Mouse (Mus musculus) cerebellum, adult 2 months (tissue): Measurements from ENCODE around the gene Iqce. TPM values are rescaled to one million over a fixed set of nuclear protein-coding genes. Genes with fewer than 3 reads are reported as not detected.

Experiments
- DNase-seq, 2 experiments: peaks; one replicate each; pipeline ENCODE4 v3.0.0; 2021
- H3K27ac ChIP-seq: fragments of 200-500 bp; 2 replicates; pipeline ENCODE4 v1.5.1; 2012; ENCODE audit warnings: low read length, control low read depth, inconsistent platforms; ENCODE audit not compliant: insufficient read depth
- H3K27me3 ChIP-seq: fragments of 200-500 bp; 2 replicates; pipeline ENCODE4 v1.6.1; 2012; ENCODE audit warnings: inconsistent platforms, mild to moderate bottlenecking, low read length, moderate library complexity; ENCODE audit not compliant: control insufficient read depth, insufficient read depth
- H3K4me1 ChIP-seq: fragments of 200-500 bp; 2 replicates; pipeline ENCODE4 v1.6.1; 2011; ENCODE audit warnings: low read length; ENCODE audit not compliant: control insufficient read depth, insufficient read depth
- H3K4me3 ChIP-seq: fragments of 200-500 bp; replicated peaks from 2 replicates; pipeline ENCODE3; 2011; ENCODE audit warnings: mild to moderate bottlenecking, low read depth, low read length, control low read depth; ENCODE audit not compliant: insufficient read depth
- CTCF ChIP-seq: fragments of 200-500 bp; IDR thresholded peaks from 2 replicates; pipeline ENCODE4 v1.5.1; 2011; ENCODE audit warnings: low read depth, mild to moderate bottlenecking, control low read depth, low read length, moderate library complexity, borderline replicate concordance; ENCODE audit not compliant: insufficient read depth
- POLR2A ChIP-seq: fragments of 200-500 bp; IDR thresholded peaks from 2 replicates; pipeline ENCODE4 v1.6.1; 2011; ENCODE audit warnings: low read length, control low read depth, borderline replicate concordance; ENCODE audit not compliant: insufficient read depth
- WGBS: fragments of 180-500 bp; shearing (Covaris S2); methylation state at CpG from one replicate; pipeline ENCODE4 v1.1.7; 2018; 5-methylcytosine and 5-hydroxymethylcytosine counted together
- polyA plus RNA-seq: library from polyadenylated mRNA; depleted of rRNA; stranded (reverse); fragments of >200 nt; gene quantifications from 2 replicates; pipeline ENCODE4 v1.2.3, GENCODE M21; 2012

Iqce gene
- polyA plus RNA-seq, 1 experiment: 33.7 TPM

- no peak overlapping the region for H3K4me3 ChIP-seq
- DNase-seq: no peak
- H3K27me3 ChIP-seq: no peaks in the 10 kb centered on the region
- 24% methylated on average over 13 of the region's 13 CpGs for WGBS
- no peak overlapping the region for H3K27ac ChIP-seq
- peaks cover 3% of the 10 kb centered on the region; the same call in 1 of the 2 replicates for H3K4me1 ChIP-seq
- TF ChIP-seq POLR2A (no peak), CTCF (no peak)
Observed at GRCm38 (mm10) chr5:140736166-140736565, 34.0 kb upstream of the Iqce start.

- no peak overlapping the region for H3K27ac ChIP-seq
- no peaks in the 10 kb centered on the region for H3K27me3 ChIP-seq
- H3K4me3 ChIP-seq: peak overlapping the region; percentile 34
- H3K4me1 ChIP-seq: peaks cover 3% of the 10 kb centered on the region; the same call in 1 of the 2 replicates
- WGBS: 4% methylated on average over 22 of the region's 22 CpGs
- no peak for DNase-seq
- TF ChIP-seq CTCF (no peak), POLR2A (no peak)
Observed at GRCm38 (mm10) chr5:140735297-140735696, 33.1 kb upstream of the Iqce start.

- Histone ChIP-seq H3K27ac (no peak overlapping the region), H3K4me3 (no peak overlapping the region), H3K27me3 (no peaks in the 10 kb centered on the region), H3K4me1 (peaks cover 3% of the 10 kb centered on the region; the same call in 1 of the 2 replicates)
- TF ChIP-seq POLR2A: no peak
- no peak for TF ChIP-seq CTCF
- 88% methylated on average over 3 of the region's 3 CpGs for WGBS
- no peak for DNase-seq
Observed at GRCm38 (mm10) chr5:140733336-140733735, 31.2 kb upstream of the Iqce start.

GRCm38 (mm10) chr5:140732195-140732594 is 30.0 kb upstream of the Iqce start:
- DNase-seq: no peak
- Histone ChIP-seq H3K27me3 (no peaks in the 10 kb centered on the region), H3K27ac (no peak overlapping the region), H3K4me3 (no peak overlapping the region), H3K4me1 (peaks cover 3% of the 10 kb centered on the region; the same call in 1 of the 2 replicates)
- no peak for TF ChIP-seq POLR2A
- peak; percentile 25; the same call in 1 of the 2 replicates for TF ChIP-seq CTCF
- 70% methylated on average over 4 of the region's 4 CpGs for WGBS

GRCm38 (mm10) chr5:140731040-140731797 is 29.0 kb upstream of the Iqce start:
- Histone ChIP-seq H3K27ac (no peak overlapping the region), H3K27me3 (no peaks in the 10 kb centered on the region), H3K4me1 (peaks cover 3% of the 10 kb centered on the region; the same call in 1 of the 2 replicates), H3K4me3 (no peak overlapping the region)
- 91% methylated on average over 11 of the region's 11 CpGs for WGBS
- no peak for DNase-seq
- TF ChIP-seq POLR2A: no peak
- no peak for TF ChIP-seq CTCF

GRCm38 (mm10) chr5:140726946-140727740 is 25.0 kb upstream of the Iqce start:
- no peak overlapping the region for H3K27ac ChIP-seq
- TF ChIP-seq POLR2A (no peak), CTCF (no peak)
- 30% methylated on average over 17 of the region's 17 CpGs for WGBS

GRCm38 (mm10) chr5:140726062-140726839 is 24.1 kb upstream of the Iqce start:
- Histone ChIP-seq H3K27me3 (no peaks in the 10 kb centered on the region), H3K4me3 (no peak overlapping the region), H3K27ac (no peak overlapping the region), H3K4me1 (no peaks in the 10 kb centered on the region; the same call in 1 of the 2 replicates)
- TF ChIP-seq POLR2A: no peak
- TF ChIP-seq CTCF: no peak
- DNase-seq: peak in 1 of 2 experiments; percentile 36
- 65% methylated on average over 7 of the region's 7 CpGs for WGBS

More at GRCm38 (mm10) chr5:140726946-140727740, 25.0 kb upstream of the Iqce start:
- no peak overlapping the region for H3K4me3 ChIP-seq
- DNase-seq: no peak
- H3K4me1 ChIP-seq: no peaks in the 10 kb centered on the region; the same call in 1 of the 2 replicates
- H3K27me3 ChIP-seq: no peaks in the 10 kb centered on the region
